Comparison of ENCODE assay signal across 18 mouse cellular contexts in genomic region chr12:39154689-39155088, GRCm38 (mm10).
A peak's percentile ranks its signal among the peaks of the same experiment; 100 is the strongest.
DNase-seq lines count a peak whose midpoint lies in the region; ATAC-seq and TF ChIP-seq lines count a peak whose summit lies in the region.
"Had no signal": no experiment of that assay in that cellular context is flagged by ENCODE, and none has a peak within 500 bp of the region (broad histone marks: within the 10 kb centered on the region; RNA-seq: fewer than 3 reads in every experiment).

No protein-coding gene starts in this region.

- ATAC-seq in hindbrain, embryonic 16.5 days = no peak
- ATAC-seq in embryonic facial prominence, embryonic 11.5 days (replicated peaks; ENCODE audit: insufficient number of reproducible peaks, low FRiP score, low TSS enrichment, low read depth) = no peak; the same call in 1 of the 2 replicates
- no peak for ATAC-seq in monocyte, adult 5-6 weeks (replicated peaks; ENCODE audit: insufficient number of reproducible peaks, low FRiP score, low TSS enrichment, poor library complexity, severe bottlenecking)
- ATAC-seq: intestine, postnatal 0 days; midbrain, embryonic 13.5 days had no signal

- H3K4me2 ChIP-seq in hindbrain, embryonic 16.5 days (ENCODE audit: low read length) = no peak overlapping the region
- H3K4me2 ChIP-seq in embryonic facial prominence, embryonic 11.5 days (ENCODE audit: low read depth, low read length) = no peak overlapping the region
- H3K4me2 ChIP-seq: heart, embryonic 15.5 days; hindbrain, embryonic 14.5 days; midbrain, embryonic 13.5 days; neural tube, embryonic 13.5 days had no signal

- H3K27ac ChIP-seq in hindbrain, embryonic 10.5 days = no peak overlapping the region
- no peak overlapping the region for H3K27ac ChIP-seq in hindbrain, embryonic 16.5 days (ENCODE audit: low read depth, low read length)
- H3K27ac ChIP-seq in testis, adult 2 months (ENCODE audit: control insufficient read depth, insufficient read depth, low read depth, low read length) = no peak overlapping the region
- no peak overlapping the region for H3K27ac ChIP-seq in embryonic facial prominence, embryonic 11.5 days (replicated peaks; ENCODE audit: low read depth, low read length)
- H3K27ac ChIP-seq: heart, embryonic 15.5 days; hindbrain, embryonic 14.5 days; liver, embryonic 14.5 days; midbrain, embryonic 13.5 days; neural tube, embryonic 13.5 days had no signal

- peak; percentile 29 for DNase-seq in hindbrain, embryonic 10.5 days (ENCODE audit: low spot score)
- DNase-seq in testis, postnatal 14 days (ENCODE audit: low spot score) = no peak
- DNase-seq in embryonic facial prominence, embryonic 11.5 days (ENCODE audit: low spot score) = peak; percentile 43
- no peak for DNase-seq in urinary bladder, postnatal 10 days (ENCODE audit: low spot score)
- DNase-seq: adrenal gland, adult 2 months; heart, adult 11 months; kidney, postnatal 25 days; lung, postnatal 36 days had no signal

- H3K9ac ChIP-seq in hindbrain, embryonic 16.5 days (ENCODE audit: low read depth, low read length) = no peak overlapping the region
- no peak overlapping the region for H3K9ac ChIP-seq in embryonic facial prominence, embryonic 11.5 days (replicated peaks; ENCODE audit: low read length)
- H3K9ac ChIP-seq: heart, embryonic 15.5 days; hindbrain, embryonic 14.5 days; liver, embryonic 14.5 days; midbrain, embryonic 13.5 days; neural tube, embryonic 13.5 days had no signal

- H3K4me1 ChIP-seq in hindbrain, embryonic 10.5 days (replicated peaks) = no peaks in the 10 kb centered on the region
- no peaks in the 10 kb centered on the region for H3K4me1 ChIP-seq in hindbrain, embryonic 16.5 days (ENCODE audit: control insufficient read depth, insufficient read depth, low read depth, low read length)
- H3K4me1 ChIP-seq in testis, adult 2 months (ENCODE audit: control insufficient read depth, insufficient read depth, low read length) = no peaks in the 10 kb centered on the region
- H3K4me1 ChIP-seq in embryonic facial prominence, embryonic 11.5 days (ENCODE audit: control insufficient read depth, insufficient read depth, low read length) = no peaks in the 10 kb centered on the region
- H3K4me1 ChIP-seq: heart, embryonic 15.5 days; midbrain, embryonic 13.5 days; neural tube, embryonic 13.5 days had no signal

- no peaks in the 10 kb centered on the region for H3K36me3 ChIP-seq in hindbrain, embryonic 10.5 days
- H3K36me3 ChIP-seq in hindbrain, embryonic 16.5 days (ENCODE audit: control insufficient read depth, insufficient read depth, low read length) = no peaks in the 10 kb centered on the region
- H3K36me3 ChIP-seq in testis, adult 2 months (ENCODE audit: control insufficient read depth, insufficient read depth, low read length) = no peaks in the 10 kb centered on the region
- H3K36me3 ChIP-seq in embryonic facial prominence, embryonic 11.5 days (replicated peaks; ENCODE audit: control insufficient read depth, insufficient read depth, low read depth, low read length) = no peaks in the 10 kb centered on the region
- H3K36me3 ChIP-seq: G1E; heart, embryonic 15.5 days; midbrain, embryonic 13.5 days; neural tube, embryonic 13.5 days had no signal

- TF ChIP-seq CTCF in testis, adult 2 months (IDR thresholded peaks at IDR 0.05; ENCODE audit: control insufficient read depth, insufficient read depth, insufficient replicate concordance, low read depth, low read length) = no peak

- H3K9me3 ChIP-seq in hindbrain, embryonic 10.5 days = no peaks in the 10 kb centered on the region
- H3K9me3 ChIP-seq in hindbrain, embryonic 16.5 days (ENCODE audit: control insufficient read depth, low read length) = no peaks in the 10 kb centered on the region
- H3K9me3 ChIP-seq in embryonic facial prominence, embryonic 11.5 days (replicated peaks; ENCODE audit: control insufficient read depth, low read length) = no peaks in the 10 kb centered on the region
- H3K9me3 ChIP-seq: heart, embryonic 15.5 days; midbrain, embryonic 13.5 days; neural tube, embryonic 13.5 days had no signal

- TF ChIP-seq POLR2A in testis, adult 2 months (IDR thresholded peaks at IDR 0.05; ENCODE audit: control insufficient read depth, low read depth, low read length) = no peak

- no peak overlapping the region for H3K4me3 ChIP-seq in hindbrain, embryonic 10.5 days
- no peak overlapping the region for H3K4me3 ChIP-seq in hindbrain, embryonic 16.5 days (ENCODE audit: low read length)
- peak overlapping the region; percentile 66 for H3K4me3 ChIP-seq in testis, adult 2 months (ENCODE audit: control insufficient read depth, low read depth, low read length)
- H3K4me3 ChIP-seq in embryonic facial prominence, embryonic 11.5 days (ENCODE audit: low read depth, low read length) = no peak overlapping the region
- H3K4me3 ChIP-seq: heart, embryonic 15.5 days; midbrain, embryonic 13.5 days; neural tube, embryonic 13.5 days had no signal

- H3K27me3 ChIP-seq in hindbrain, embryonic 10.5 days (ENCODE audit: insufficient read depth, poor library complexity, severe bottlenecking) = no peaks in the 10 kb centered on the region
- H3K27me3 ChIP-seq in hindbrain, embryonic 16.5 days (replicated peaks; ENCODE audit: control insufficient read depth, insufficient read depth, low read length) = no peaks in the 10 kb centered on the region
- no peaks in the 10 kb centered on the region for H3K27me3 ChIP-seq in testis, adult 2 months (ENCODE audit: control insufficient read depth, insufficient read depth, low read length)
- no peaks in the 10 kb centered on the region for H3K27me3 ChIP-seq in embryonic facial prominence, embryonic 11.5 days (ENCODE audit: control insufficient read depth, insufficient read depth, low read length)
- H3K27me3 ChIP-seq: heart, embryonic 15.5 days; midbrain, embryonic 13.5 days; neural tube, embryonic 13.5 days had no signal

- 50% methylated on average over 6 of the region's 6 CpGs for WGBS in hindbrain, embryonic 10.5 days
- 55% methylated on average over 6 of the region's 6 CpGs for WGBS in hindbrain, embryonic 16.5 days
- WGBS in embryonic facial prominence, embryonic 11.5 days = 42% methylated on average over 6 of the region's 6 CpGs

Comparison
In these comparisons a context has a peak if more than half of its experiments do, and no peak if none do; other contexts are left out.
1. DNase-seq: peak in hindbrain, embryonic 10.5 days (single experiment) and embryonic facial prominence, embryonic 11.5 days (single experiment); none in testis, postnatal 14 days (single experiment) and urinary bladder, postnatal 10 days (single experiment).